Mouse (Mus musculus): ENCODE data around the gene Atp6v0a4. TPM values are rescaled to one million over a fixed set of nuclear protein-coding genes. Genes with fewer than 3 reads are reported as not detected.

Atp6v0a4 gene
- total RNA-seq, 2 experiments from 2014 or later = not detected

GRCm38 (mm10) chr6:38125462-38125861 is 1.1 kb upstream of the Atp6v0a4 start:
- ATAC-seq (replicated peaks; ENCODE audit: poor library complexity) = no peak

GRCm38 (mm10) chr6:38124882-38125281 is 496 bp upstream of the Atp6v0a4 start:
- no peak for ATAC-seq (replicated peaks; ENCODE audit: poor library complexity)

GRCm38 (mm10) chr6:38123471-38124206 is 747 bp downstream of the Atp6v0a4 start:
- ATAC-seq (replicated peaks; ENCODE audit: poor library complexity) = no peak

- no peak for ATAC-seq (replicated peaks; ENCODE audit: poor library complexity)
Measured at GRCm38 (mm10) chr6:38122791-38123190, 1.6 kb downstream of the Atp6v0a4 start.

- ATAC-seq (replicated peaks; ENCODE audit: poor library complexity) = no peak
Measured at GRCm38 (mm10) chr6:38121843-38122242, 2.5 kb downstream of the Atp6v0a4 start.

- ATAC-seq (replicated peaks; ENCODE audit: poor library complexity) = no peak
Measured at GRCm38 (mm10) chr6:38120681-38121371, 3.6 kb downstream of the Atp6v0a4 start.

- ATAC-seq (replicated peaks; ENCODE audit: poor library complexity) = no peak
Measured at GRCm38 (mm10) chr6:38118341-38118740, 6.0 kb downstream of the Atp6v0a4 start.

GRCm38 (mm10) chr6:38116107-38116770 is 8.1 kb downstream of the Atp6v0a4 start:
- ATAC-seq (replicated peaks; ENCODE audit: poor library complexity) = no peak

GRCm38 (mm10) chr6:38110859-38111258 is 13.5 kb downstream of the Atp6v0a4 start:
- ATAC-seq (replicated peaks; ENCODE audit: poor library complexity) = no peak

- ATAC-seq (replicated peaks; ENCODE audit: poor library complexity) = no peak
Measured at GRCm38 (mm10) chr6:38109871-38110270, 14.5 kb downstream of the Atp6v0a4 start.

- ATAC-seq (replicated peaks; ENCODE audit: poor library complexity) = no peak
Measured at GRCm38 (mm10) chr6:38109160-38109795, 15.1 kb downstream of the Atp6v0a4 start, which contains the start of gene Tmem213. Gene Tmem213, plus strand, starts transcription at chr6:38109255.

- ATAC-seq (replicated peaks; ENCODE audit: poor library complexity) = no peak
Measured at GRCm38 (mm10) chr6:38108449-38108848, 15.9 kb downstream of the Atp6v0a4 start.

- no peak for ATAC-seq (replicated peaks; ENCODE audit: poor library complexity)
Measured at GRCm38 (mm10) chr6:38105924-38106323, 18.5 kb downstream of the Atp6v0a4 start.

- peak; percentile 75 for ATAC-seq (replicated peaks; ENCODE audit: poor library complexity)
Measured at GRCm38 (mm10) chr6:38103775-38104174, 20.6 kb downstream of the Atp6v0a4 start.

GRCm38 (mm10) chr6:38102216-38102795 is 22.1 kb downstream of the Atp6v0a4 start:
- ATAC-seq (replicated peaks; ENCODE audit: poor library complexity) = no peak

GRCm38 (mm10) chr6:38096961-38097370 is 27.4 kb downstream of the Atp6v0a4 start:
- no peak for ATAC-seq (replicated peaks; ENCODE audit: poor library complexity)

GRCm38 (mm10) chr6:38094701-38095100 is 29.7 kb downstream of the Atp6v0a4 start:
- ATAC-seq (replicated peaks; ENCODE audit: poor library complexity) = no peak

- no peak for ATAC-seq (replicated peaks; ENCODE audit: poor library complexity)
Measured at GRCm38 (mm10) chr6:38092539-38092938, 31.8 kb downstream of the Atp6v0a4 start.

GRCm38 (mm10) chr6:38087242-38088026 is 37.0 kb downstream of the Atp6v0a4 start:
- no peak for ATAC-seq (replicated peaks; ENCODE audit: poor library complexity)

GRCm38 (mm10) chr6:38083204-38083603 is 41.2 kb downstream of the Atp6v0a4 start:
- no peak for ATAC-seq (replicated peaks; ENCODE audit: poor library complexity)
